Mouse (Mus musculus) intestine, postnatal 0 days (tissue): Measurements from ENCODE around the gene Pa2g4. TPM values are rescaled to one million over a fixed set of nuclear protein-coding genes. Genes with fewer than 3 reads are reported as not detected.
A peak's percentile ranks its signal among the peaks of the same experiment; 100 is the strongest.
"Not testable (repeated sequence)": the region's sequence is repeated elsewhere in the genome, so short reads cannot be mapped to it uniquely, and the experiment has no call there.

Experiments
- ATAC-seq: fragments of 200-750 bp; cut with Nextera tagmentation; 2 replicates; pipeline ENCODE4 v1.8.0; 2017; ENCODE audit warnings: mild to moderate bottlenecking, moderate TSS enrichment, moderate library complexity
- H3K27ac ChIP-seq: fragments of 300-500 bp; sonication (generic); 2 replicates; pipeline ENCODE4 v1.5.1; 2014; ENCODE audit warnings: mild to moderate bottlenecking, low read depth, low read length, moderate library complexity
- H3K27me3 ChIP-seq: fragments of 300-500 bp; sonication (generic); replicated peaks from 2 replicates; pipeline ENCODE4 v1.6.1; 2014; ENCODE audit warnings: low read length, mixed read lengths; ENCODE audit not compliant: control insufficient read depth, insufficient read depth
- H3K36me3 ChIP-seq: fragments of 300-500 bp; sonication (generic); 2 replicates; pipeline ENCODE4 v1.6.1; 2014; ENCODE audit warnings: mild to moderate bottlenecking, moderate library complexity; ENCODE audit not compliant: control insufficient read depth, insufficient read depth
- H3K4me1 ChIP-seq: fragments of 300-500 bp; sonication (generic); replicated peaks from 2 replicates; pipeline ENCODE4 v1.6.1; 2014; ENCODE audit warnings: antibody characterized with exemption, low read length, mixed read lengths; ENCODE audit not compliant: control insufficient read depth, insufficient read depth
- H3K4me2 ChIP-seq: fragments of 300-500 bp; sonication (generic); replicated peaks from 2 replicates; pipeline ENCODE4 v1.6.1; 2014; ENCODE audit warnings: low read depth, mild to moderate bottlenecking, moderate library complexity
- H3K4me3 ChIP-seq: fragments of 300-500 bp; sonication (generic); 2 replicates; pipeline ENCODE4 v1.5.1; 2014; ENCODE audit warnings: low read depth, low read length
- H3K9ac ChIP-seq: fragments of 300-500 bp; sonication (generic); 2 replicates; pipeline ENCODE4 v1.6.1; 2014; ENCODE audit warnings: mild to moderate bottlenecking, low read depth, low read length
- H3K9me3 ChIP-seq: fragments of 300-500 bp; sonication (generic); 2 replicates; pipeline ENCODE4 v1.6.1; 2016; ENCODE audit warnings: mixed run types; ENCODE audit not compliant: control insufficient read depth
- CTCF ChIP-seq: sonication (generic); IDR thresholded peaks from 2 replicates; pipeline ENCODE4 v1.5.1; 2016; ENCODE audit warnings: low read depth, mild to moderate bottlenecking, control low read depth, antibody characterized with exemption, moderate library complexity
- WGBS: fragments of 180-500 bp; shearing (Covaris S2); extraction: QIAGEN DNeasy Blood & Tissue Kit; methylation state at CpG from one replicate; pipeline ENCODE4 v1.1.7; 2014; 5-methylcytosine and 5-hydroxymethylcytosine counted together
- polyA plus RNA-seq: library from polyadenylated mRNA; unstranded; fragments of >200 nt; fragmentation: Nextera tagmentation; extraction: Ambion mirVana; gene quantifications from 2 replicates; pipeline ENCODE4 v1.2.1, GENCODE M21; 2015

Pa2g4 gene
- 65.3 and 66.8 TPM in 2 replicates for polyA plus RNA-seq

- Histone ChIP-seq H3K9ac (peak within 1 kb of the TSS; percentile 84), H3K27ac (peak within 1 kb of the TSS; percentile 90), H3K4me1 (no peaks in the 10 kb centered on the region), H3K4me2 (peak within 1 kb of the TSS; percentile 91), H3K9me3 (no peaks in the 10 kb centered on the region), H3K36me3 (peaks cover 46% of the 10 kb centered on the region), H3K27me3 (no peaks in the 10 kb centered on the region), H3K4me3 (peak within 1 kb of the TSS; percentile 86)
- under 1% methylated on average over 58 of the region's 58 CpGs for WGBS
- peak; percentile 96 for ATAC-seq
- peak; percentile 37 for TF ChIP-seq CTCF
These were observed at the start of gene Pa2g4 for GRCm38 (mm10) chr10:128565788-128566531. TSS of gene Pa2g4 (minus strand) at chr10:128565987.

GRCm38 (mm10) chr10:128614934-128615333, 49.1 kb upstream of the Pa2g4 start:
- no peaks in the 10 kb centered on the region for H3K9me3 ChIP-seq
- no peak overlapping the region for H3K9ac ChIP-seq
- H3K4me2 ChIP-seq = no peak overlapping the region
- H3K27ac ChIP-seq = no peak overlapping the region
- no peak for ATAC-seq
- TF ChIP-seq CTCF = peak; percentile 54
- 60% methylated on average over 3 of the region's 3 CpGs for WGBS
- H3K4me1 ChIP-seq = no peaks in the 10 kb centered on the region
- no peak overlapping the region for H3K4me3 ChIP-seq
- no peaks in the 10 kb centered on the region for H3K36me3 ChIP-seq
- no peaks in the 10 kb centered on the region for H3K27me3 ChIP-seq

- not testable (repeated sequence) for H3K9me3 ChIP-seq, H3K4me2 ChIP-seq, H3K27me3 ChIP-seq, H3K36me3 ChIP-seq, H3K4me3 ChIP-seq, H3K27ac ChIP-seq, H3K4me1 ChIP-seq, H3K9ac ChIP-seq, ATAC-seq
- 56% methylated on average over 4 of the region's 4 CpGs for whole genome bisulfite sequencing
These were observed 48.0 kb upstream of the Pa2g4 start for GRCm38 (mm10) chr10:128613820-128614219.

- Histone ChIP-seq H3K4me2 (peak overlapping the region; percentile 18; the same call in 1 of the 2 replicates), H3K4me3 (no peak overlapping the region), H3K27me3 (no peaks in the 10 kb centered on the region), H3K27ac (no peak overlapping the region), H3K9me3 (no peaks in the 10 kb centered on the region), H3K36me3 (no peaks in the 10 kb centered on the region), H3K9ac (no peak overlapping the region), H3K4me1 (no peaks in the 10 kb centered on the region)
- TF ChIP-seq CTCF = no peak
- ATAC-seq = 0 out of 2 replicates have a peak, but pooled peaks have one; percentile 16
- 40% methylated on average over 6 of the region's 6 CpGs for WGBS
These were observed 47.3 kb upstream of the Pa2g4 start for GRCm38 (mm10) chr10:128613154-128613440.

GRCm38 (mm10) chr10:128612433-128613153, 46.8 kb upstream of the Pa2g4 start:
- peak; percentile 50; the same call in 1 of the 2 replicates for ATAC-seq
- Histone ChIP-seq H3K9ac (no peak overlapping the region), H3K27ac (no peak overlapping the region), H3K4me2 (peak overlapping the region; percentile 18; the same call in 1 of the 2 replicates), H3K4me3 (no peak overlapping the region), H3K4me1 (no peaks in the 10 kb centered on the region), H3K9me3 (no peaks in the 10 kb centered on the region), H3K27me3 (no peaks in the 10 kb centered on the region), H3K36me3 (no peaks in the 10 kb centered on the region)
- 14% methylated on average over 16 of the region's 16 CpGs for WGBS
- peak; percentile 91 for TF ChIP-seq CTCF

- no peaks in the 10 kb centered on the region; the same call in 1 of the 2 replicates for H3K4me1 ChIP-seq
- H3K9ac ChIP-seq = no peak overlapping the region
- no peaks in the 10 kb centered on the region for H3K27me3 ChIP-seq
- no peak overlapping the region for H3K27ac ChIP-seq
- no peak for TF ChIP-seq CTCF
- H3K36me3 ChIP-seq = no peaks in the 10 kb centered on the region
- no peak for ATAC-seq
- WGBS = 49% methylated on average over 2 of the region's 2 CpGs
- H3K4me3 ChIP-seq = no peak overlapping the region
- H3K4me2 ChIP-seq = no peak overlapping the region
- H3K9me3 ChIP-seq = no peaks in the 10 kb centered on the region
These were observed 40.7 kb upstream of the Pa2g4 start for GRCm38 (mm10) chr10:128606483-128606882.
